Mouse (Mus musculus): Measurements from ENCODE around the gene Aprt. TPM values are rescaled to one million over a fixed set of nuclear protein-coding genes. Genes with fewer than 3 reads are reported as not detected.

The Aprt gene
- polyA plus RNA-seq, 1 experiment from 2014 or later: 156 TPM

DNA sequence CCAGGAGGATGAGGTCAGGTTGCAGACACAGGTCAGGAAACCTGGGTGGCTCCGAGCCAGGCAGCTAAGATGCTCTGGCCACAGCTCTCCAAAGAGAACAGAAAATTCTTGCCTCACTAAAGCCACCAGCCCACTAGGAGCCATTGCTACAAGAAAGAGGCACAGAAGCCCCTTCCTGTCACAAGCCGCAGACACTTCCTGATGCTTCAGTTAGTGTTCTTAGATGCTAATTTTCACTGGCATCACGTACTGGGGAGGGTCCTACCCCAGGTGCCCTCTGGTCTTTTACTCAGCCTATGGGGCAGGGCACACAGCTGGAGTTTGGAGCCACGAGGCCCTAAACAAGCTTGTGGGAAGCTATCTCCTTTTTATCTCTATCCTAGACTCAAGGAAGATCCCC lies 19.3 kb upstream of the Aprt start:
- Histone ChIP-seq H3K9me3 (replicated peaks; ENCODE audit: control insufficient read depth, low read length, poor library complexity, severe bottlenecking) (no peaks in the 10 kb centered on the region), H3K4me2 (ENCODE audit: low read length) (no peak overlapping the region), H3K4me3 (ENCODE audit: low read depth, low read length) (no peak overlapping the region), H3K27me3 (ENCODE audit: control insufficient read depth, insufficient read depth, low read depth, low read length) (no peaks in the 10 kb centered on the region), H3K27ac (ENCODE audit: low read length) (no peak overlapping the region), H3K36me3 (ENCODE audit: control insufficient read depth, insufficient read depth, low read length) (no peaks in the 10 kb centered on the region; the same call in 1 of the 2 replicates), H3K9ac (ENCODE audit: low read depth, low read length) (no peak overlapping the region), H3K4me1 (ENCODE audit: control insufficient read depth, insufficient read depth, low read length) (0 out of 2 replicates have a peak, but pooled peaks cover 4% of the 10 kb centered on the region)
- WGBS: 56% methylated on average over 4 of the region's 4 CpGs
- ATAC-seq: no peak

GRCm38 (mm10) chr8:122593783-122594507 lies 17.2 kb upstream of the Aprt start:
- 0 out of 2 replicates have a peak, but pooled peaks cover 4% of the 10 kb centered on the region for H3K4me1 ChIP-seq (ENCODE audit: control insufficient read depth, insufficient read depth, low read length)
- WGBS: 75% methylated on average over 19 of the region's 19 CpGs
- 0 out of 2 replicates have a peak overlapping the region, but pooled peaks have one; percentile 32 for H3K27ac ChIP-seq (ENCODE audit: low read length)
- H3K27me3 ChIP-seq (ENCODE audit: control insufficient read depth, insufficient read depth, low read depth, low read length): no peaks in the 10 kb centered on the region
- no peaks in the 10 kb centered on the region for H3K9me3 ChIP-seq (replicated peaks; ENCODE audit: control insufficient read depth, low read length, poor library complexity, severe bottlenecking)
- no peak; the same call in 1 of the 2 replicates for ATAC-seq
- H3K36me3 ChIP-seq (ENCODE audit: control insufficient read depth, insufficient read depth, low read length): no peaks in the 10 kb centered on the region; the same call in 1 of the 2 replicates
- H3K4me2 ChIP-seq (ENCODE audit: low read length): no peak overlapping the region
- no peak overlapping the region for H3K4me3 ChIP-seq (ENCODE audit: low read depth, low read length)
- 0 out of 2 replicates have a peak overlapping the region, but pooled peaks have one; percentile 14 for H3K9ac ChIP-seq (ENCODE audit: low read depth, low read length)

DNA sequence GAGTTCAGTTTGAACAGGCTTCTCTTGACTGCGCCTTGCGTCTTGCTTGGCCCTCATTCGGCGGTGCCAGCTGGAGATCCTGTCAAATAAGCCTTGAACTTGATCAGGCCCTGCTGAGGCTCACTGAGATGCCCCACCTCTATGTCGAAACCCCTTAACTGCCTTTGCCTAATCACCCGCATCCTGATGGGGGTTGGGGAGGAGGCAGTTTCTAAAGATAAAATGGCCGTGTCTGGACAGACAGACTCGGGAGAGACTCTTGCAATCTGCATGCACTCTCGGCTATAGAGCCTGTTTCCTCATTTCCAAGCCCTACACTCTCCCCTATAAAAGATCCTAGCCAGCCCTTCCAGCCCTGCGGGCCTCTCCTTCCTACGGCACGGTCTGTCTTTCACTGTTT lies 16.5 kb upstream of the Aprt start:
- no peak overlapping the region for H3K27ac ChIP-seq (ENCODE audit: low read length)
- H3K4me1 ChIP-seq (ENCODE audit: control insufficient read depth, insufficient read depth, low read length): 0 out of 2 replicates have a peak, but pooled peaks cover 4% of the 10 kb centered on the region
- no peak overlapping the region for H3K4me3 ChIP-seq (ENCODE audit: low read depth, low read length)
- 80% methylated on average over 12 of the region's 12 CpGs for WGBS
- no peak for ATAC-seq
- H3K9me3 ChIP-seq (replicated peaks; ENCODE audit: control insufficient read depth, low read length, poor library complexity, severe bottlenecking): no peaks in the 10 kb centered on the region
- H3K9ac ChIP-seq (ENCODE audit: low read depth, low read length): no peak overlapping the region
- H3K4me2 ChIP-seq (ENCODE audit: low read length): no peak overlapping the region
- no peaks in the 10 kb centered on the region for H3K27me3 ChIP-seq (ENCODE audit: control insufficient read depth, insufficient read depth, low read depth, low read length)
- no peaks in the 10 kb centered on the region for H3K36me3 ChIP-seq (ENCODE audit: control insufficient read depth, insufficient read depth, low read length)

DNA sequence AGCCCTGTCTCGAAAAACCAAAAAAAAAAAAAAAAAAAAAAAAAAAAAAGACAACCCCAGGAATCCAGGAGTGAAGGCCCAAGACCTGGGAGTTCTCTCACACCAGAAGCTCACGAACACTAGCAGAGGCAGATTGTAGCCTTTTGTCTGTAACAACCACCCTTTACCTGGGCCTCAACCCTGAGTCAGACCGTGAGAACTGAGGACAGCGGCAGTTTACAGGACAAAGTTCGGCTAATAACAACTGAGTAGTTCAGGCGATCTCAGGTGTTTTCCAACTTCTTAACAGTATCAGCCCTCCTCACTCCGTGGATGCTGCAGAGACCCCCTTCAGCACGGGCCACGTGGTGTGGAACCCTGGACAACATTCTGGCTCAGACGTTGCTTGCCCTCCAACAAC lies 10.0 kb upstream of the Aprt start:
- no peak overlapping the region for H3K4me3 ChIP-seq (ENCODE audit: low read depth, low read length)
- H3K27me3 ChIP-seq (ENCODE audit: control insufficient read depth, insufficient read depth, low read depth, low read length): no peaks in the 10 kb centered on the region
- no peak overlapping the region for H3K4me2 ChIP-seq (ENCODE audit: low read length)
- H3K9ac ChIP-seq (ENCODE audit: low read depth, low read length): no peak overlapping the region
- no peaks in the 10 kb centered on the region for H3K4me1 ChIP-seq (ENCODE audit: control insufficient read depth, insufficient read depth, low read length)
- H3K36me3 ChIP-seq (ENCODE audit: control insufficient read depth, insufficient read depth, low read length): no peaks in the 10 kb centered on the region
- H3K27ac ChIP-seq (ENCODE audit: low read length): no peak overlapping the region
- H3K9me3 ChIP-seq (replicated peaks; ENCODE audit: control insufficient read depth, low read length, poor library complexity, severe bottlenecking): no peaks in the 10 kb centered on the region
- ATAC-seq: no peak
- WGBS: 86% methylated on average over 10 of the region's 10 CpGs

- no peaks in the 10 kb centered on the region for H3K9me3 ChIP-seq (replicated peaks; ENCODE audit: control insufficient read depth, low read length, poor library complexity, severe bottlenecking)
- H3K4me1 ChIP-seq (ENCODE audit: control insufficient read depth, insufficient read depth, low read length): no peaks in the 10 kb centered on the region
- no peak overlapping the region for H3K4me2 ChIP-seq (ENCODE audit: low read length)
- no peaks in the 10 kb centered on the region for H3K27me3 ChIP-seq (ENCODE audit: control insufficient read depth, insufficient read depth, low read depth, low read length)
- no peaks in the 10 kb centered on the region for H3K36me3 ChIP-seq (ENCODE audit: control insufficient read depth, insufficient read depth, low read length)
- no peak overlapping the region for H3K27ac ChIP-seq (ENCODE audit: low read length)
- 53% methylated on average over 7 of the region's 7 CpGs for WGBS
- H3K9ac ChIP-seq (ENCODE audit: low read depth, low read length): no peak overlapping the region
- no peak for ATAC-seq
- no peak overlapping the region for H3K4me3 ChIP-seq (ENCODE audit: low read depth, low read length)
These were observed 9.5 kb upstream of the Aprt start for GRCm38 (mm10) chr8:122586171-122586570.

- no peak overlapping the region for H3K27ac ChIP-seq (ENCODE audit: low read length)
- ATAC-seq: no peak
- 73% methylated on average over 14 of the region's 14 CpGs for WGBS
These were observed 8.7 kb upstream of the Aprt start for GRCm38 (mm10) chr8:122585411-122585891.

DNA sequence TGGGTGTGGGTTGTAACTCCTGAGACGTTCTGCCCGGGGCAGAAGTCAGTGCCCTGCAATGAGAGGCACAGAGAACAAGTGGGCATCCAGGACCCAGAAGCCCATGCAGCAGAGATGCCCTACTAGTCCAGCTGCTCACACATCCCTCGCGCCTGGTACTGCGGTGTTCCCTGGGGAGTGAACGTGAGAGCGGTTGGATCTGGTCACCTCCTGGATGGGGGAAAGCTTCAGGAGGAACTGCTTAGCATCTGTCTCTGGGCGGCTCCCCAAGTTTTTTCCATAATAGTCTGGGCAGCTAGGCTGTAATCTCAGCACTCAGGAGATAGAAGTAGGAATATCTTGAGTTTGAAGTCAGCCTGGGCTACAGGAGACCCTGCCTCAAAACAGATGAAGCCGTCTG lies 8.3 kb upstream of the Aprt start:
- Histone ChIP-seq H3K4me2 (ENCODE audit: low read length) (no peak overlapping the region), H3K36me3 (ENCODE audit: control insufficient read depth, insufficient read depth, low read length) (no peaks in the 10 kb centered on the region), H3K4me3 (ENCODE audit: low read depth, low read length) (no peak overlapping the region), H3K4me1 (ENCODE audit: control insufficient read depth, insufficient read depth, low read length) (no peaks in the 10 kb centered on the region), H3K27me3 (ENCODE audit: control insufficient read depth, insufficient read depth, low read depth, low read length) (no peaks in the 10 kb centered on the region), H3K27ac (ENCODE audit: low read length) (no peak overlapping the region), H3K9ac (ENCODE audit: low read depth, low read length) (no peak overlapping the region), H3K9me3 (replicated peaks; ENCODE audit: control insufficient read depth, low read length, poor library complexity, severe bottlenecking) (no peaks in the 10 kb centered on the region)
- WGBS: 90% methylated on average over 9 of the region's 9 CpGs
- ATAC-seq: no peak

More at GRCm38 (mm10) chr8:122585411-122585891, 8.7 kb upstream of the Aprt start:
- Histone ChIP-seq H3K9ac (ENCODE audit: low read depth, low read length) (no peak overlapping the region), H3K4me2 (ENCODE audit: low read length) (no peak overlapping the region), H3K36me3 (ENCODE audit: control insufficient read depth, insufficient read depth, low read length) (no peaks in the 10 kb centered on the region), H3K4me1 (ENCODE audit: control insufficient read depth, insufficient read depth, low read length) (no peaks in the 10 kb centered on the region), H3K27me3 (ENCODE audit: control insufficient read depth, insufficient read depth, low read depth, low read length) (no peaks in the 10 kb centered on the region), H3K9me3 (replicated peaks; ENCODE audit: control insufficient read depth, low read length, poor library complexity, severe bottlenecking) (no peaks in the 10 kb centered on the region), H3K4me3 (ENCODE audit: low read depth, low read length) (no peak overlapping the region)

DNA sequence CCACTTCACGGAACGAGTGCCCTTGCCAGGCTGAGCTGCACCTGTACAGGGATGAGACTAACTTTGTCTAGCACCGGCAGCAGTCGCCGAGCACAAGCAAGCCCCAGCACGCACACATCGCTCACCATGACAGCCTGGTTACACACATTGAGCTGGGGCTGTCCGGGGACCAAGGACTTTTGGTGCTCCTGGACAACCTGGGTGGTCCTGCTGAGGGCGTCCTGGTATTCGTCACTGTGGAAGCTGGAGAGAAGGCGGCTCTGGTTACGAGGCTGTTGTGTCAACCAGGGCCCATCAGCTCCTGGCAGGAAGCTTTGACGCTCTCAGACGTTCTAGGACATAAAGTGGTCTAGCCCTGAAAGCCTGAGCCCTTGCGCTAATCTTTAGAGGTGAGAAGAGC lies 4.2 kb upstream of the Aprt start:
- no peak for ATAC-seq

GRCm38 (mm10) chr8:122579196-122579595 lies 2.5 kb upstream of the Aprt start:
- Histone ChIP-seq H3K27me3 (ENCODE audit: control insufficient read depth, insufficient read depth, low read depth, low read length) (no peaks in the 10 kb centered on the region), H3K4me1 (ENCODE audit: control insufficient read depth, insufficient read depth, low read length) (peaks cover 14% of the 10 kb centered on the region), H3K36me3 (ENCODE audit: control insufficient read depth, insufficient read depth, low read length) (no peaks in the 10 kb centered on the region), H3K4me3 (ENCODE audit: low read depth, low read length) (no peak overlapping the region), H3K9me3 (replicated peaks; ENCODE audit: control insufficient read depth, low read length, poor library complexity, severe bottlenecking) (no peaks in the 10 kb centered on the region), H3K27ac (ENCODE audit: low read length) (no peak overlapping the region), H3K9ac (ENCODE audit: low read depth, low read length) (no peak overlapping the region), H3K4me2 (ENCODE audit: low read length) (no peak overlapping the region)
- ATAC-seq: no peak
- 31% methylated on average over 7 of the region's 7 CpGs for WGBS

More for the DNA sequence above, 4.2 kb upstream of the Aprt start:
- Histone ChIP-seq H3K9ac (ENCODE audit: low read depth, low read length) (no peak overlapping the region), H3K4me2 (ENCODE audit: low read length) (no peak overlapping the region), H3K27me3 (ENCODE audit: control insufficient read depth, insufficient read depth, low read depth, low read length) (no peaks in the 10 kb centered on the region), H3K4me3 (ENCODE audit: low read depth, low read length) (no peak overlapping the region), H3K4me1 (ENCODE audit: control insufficient read depth, insufficient read depth, low read length) (peaks cover 5% of the 10 kb centered on the region), H3K36me3 (ENCODE audit: control insufficient read depth, insufficient read depth, low read length) (no peaks in the 10 kb centered on the region), H3K27ac (ENCODE audit: low read length) (no peak overlapping the region), H3K9me3 (replicated peaks; ENCODE audit: control insufficient read depth, low read length, poor library complexity, severe bottlenecking) (no peaks in the 10 kb centered on the region)
- 85% methylated on average over 13 of the region's 15 CpGs for WGBS
